Mouse (Mus musculus): Measurements from ENCODE around the gene Cmtm6.

Gene Cmtm6

GRCm38 (mm10) chr9:114797329-114798004, 66.6 kb downstream of the Cmtm6 start:
- DNase-seq (ENCODE audit: low spot score), result peak; percentile 95

DNA sequence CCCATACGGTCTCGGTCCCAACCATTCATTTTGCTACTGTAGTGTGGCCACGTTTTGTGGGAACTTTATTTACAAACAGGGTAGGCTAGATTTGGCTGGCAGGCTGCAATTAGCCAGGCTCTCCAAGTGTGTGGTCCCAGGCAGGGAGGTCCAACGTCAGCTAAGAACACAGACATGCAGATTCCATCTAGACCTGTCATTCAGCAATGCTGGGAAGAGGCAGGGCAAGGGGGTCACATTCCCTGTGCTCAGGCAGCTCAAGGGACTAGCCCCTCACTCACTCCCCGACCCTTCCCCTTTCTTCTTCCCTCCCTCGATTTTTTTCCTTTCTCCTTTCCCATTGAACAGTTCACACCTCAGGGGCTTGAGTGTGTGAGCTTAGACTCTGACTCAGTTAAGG, 67.9 kb downstream of the Cmtm6 start:
- peak; percentile 70 for DNase-seq (ENCODE audit: low spot score)
